Mouse (Mus musculus): ENCODE measurements around the gene Scgb1b24.

DNA sequence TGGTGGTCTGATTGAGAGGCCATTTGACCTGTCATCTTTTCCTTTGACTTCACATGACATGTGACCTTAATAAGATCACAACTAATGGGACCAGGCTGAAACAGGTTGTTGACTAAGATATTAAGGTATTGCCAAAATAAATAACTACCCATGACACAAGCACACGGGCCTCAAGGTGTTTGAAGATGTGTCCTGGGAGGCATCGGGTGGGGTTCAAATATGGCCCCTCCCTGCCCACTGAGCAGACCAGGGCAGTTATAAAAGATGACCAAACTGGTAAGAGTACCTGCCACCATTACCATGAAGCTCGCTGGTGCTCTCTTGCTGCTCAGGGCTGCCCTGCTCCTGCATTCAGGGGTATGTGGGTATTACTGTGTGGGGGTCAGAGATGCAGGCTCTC, at the start of gene Scgb1b24:
- TF ChIP-seq POLR2A (IDR thresholded peaks at IDR 0.05; ENCODE audit: borderline replicate concordance, low read depth, low read length) (no peak), CTCF (IDR thresholded peaks at IDR 0.05; ENCODE audit: low read depth, low read length) (no peak)
